Mouse (Mus musculus) E14TG2a.4 (cell line): ENCODE measurements around the gene Tbc1d22a.

Experiments
- H3K27me3 ChIP-seq: 2 replicates; pipeline ENCODE4 v1.6.1; 2014; ENCODE audit warnings: low read length, control low read depth; ENCODE audit not compliant: insufficient read depth
- H3K36me3 ChIP-seq: 2 replicates; pipeline ENCODE4 v1.6.1; 2014; ENCODE audit warnings: low read length, control low read depth; ENCODE audit not compliant: insufficient read depth
- H3K4me1 ChIP-seq: replicated peaks from 2 replicates; pipeline ENCODE4 v1.6.1; 2014; ENCODE audit warnings: low read depth, low read length, control low read depth
- H3K4me3 ChIP-seq: replicated peaks from 2 replicates; pipeline ENCODE4 v1.5.1; 2014; ENCODE audit warnings: mild to moderate bottlenecking, low read length
- H3K9me3 ChIP-seq: 2 replicates; pipeline ENCODE4 v1.6.1; 2014; ENCODE audit warnings: low read length, control low read depth
- CTCF ChIP-seq: conservative IDR thresholded peaks from 2 replicates; pipeline ENCODE4 v1.5.1; 2014; ENCODE audit warnings: low read length
- NANOG ChIP-seq: IDR thresholded peaks from 2 replicates; pipeline ENCODE4 v1.6.1; 2014; ENCODE audit warnings: borderline replicate concordance, low read length, mixed read lengths
- POU5F1 ChIP-seq: IDR thresholded peaks from 2 replicates; pipeline ENCODE4 v1.6.1; 2014; ENCODE audit warnings: low read length, borderline replicate concordance

The Tbc1d22a gene

DNA sequence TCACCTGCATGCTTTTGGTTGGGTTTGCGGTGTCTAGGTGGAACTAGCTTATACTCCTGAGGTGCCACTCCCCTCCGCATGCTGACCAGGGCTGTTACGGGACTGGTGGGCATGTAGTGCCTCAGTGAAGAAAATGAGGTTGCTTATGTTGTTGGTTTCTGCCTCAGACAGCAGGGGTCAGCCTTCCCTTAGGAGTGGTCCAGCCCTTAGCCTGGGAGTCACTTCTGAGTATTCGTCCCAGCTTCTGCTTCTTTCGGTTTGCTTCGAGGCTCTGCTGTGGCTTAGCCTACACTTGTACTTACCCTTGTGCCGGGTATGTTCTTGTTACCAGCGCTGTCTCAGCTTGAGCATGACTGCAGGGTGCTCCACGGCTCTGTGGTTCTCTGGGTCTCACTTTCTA is 36.0 kb downstream of the Tbc1d22a start:
- no peaks in the 10 kb centered on the region for H3K9me3 ChIP-seq
- TF ChIP-seq NANOG (no peak), CTCF (no peak; the same call in 1 of the 2 replicates), POU5F1 (no peak)
- 0 out of 2 replicates have a peak, but pooled peaks cover 2% of the 10 kb centered on the region for H3K4me1 ChIP-seq
- no peak overlapping the region for H3K4me3 ChIP-seq
- H3K36me3 ChIP-seq, result peaks cover 18% of the 10 kb centered on the region
- H3K27me3 ChIP-seq, result no peaks in the 10 kb centered on the region

DNA sequence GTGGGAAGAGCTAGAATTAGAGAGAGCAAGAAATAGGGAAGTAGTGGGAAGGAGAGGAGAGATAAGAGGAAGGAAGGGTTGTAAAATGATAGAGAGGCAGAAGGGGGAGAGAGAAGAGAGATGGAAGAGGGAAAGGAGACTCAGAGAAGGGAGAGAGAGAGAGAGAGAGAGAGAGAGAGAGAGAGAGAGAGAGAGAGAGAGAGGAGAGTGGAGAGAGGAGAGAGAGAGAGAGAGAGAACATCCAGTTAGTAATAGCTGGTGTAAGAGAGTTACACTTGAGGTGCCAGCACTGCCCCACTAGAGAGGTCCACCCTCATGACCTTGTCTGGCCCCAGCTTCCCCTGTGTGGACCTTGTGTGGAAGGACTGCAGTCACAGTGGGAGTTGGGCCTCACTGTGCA is 37.9 kb downstream of the Tbc1d22a start:
- no peak for TF ChIP-seq POU5F1
- TF ChIP-seq CTCF, result no peak
- TF ChIP-seq NANOG, result no peak
- H3K27me3 ChIP-seq, result no peaks in the 10 kb centered on the region
- no peaks in the 10 kb centered on the region for H3K9me3 ChIP-seq
- 0 out of 2 replicates have a peak, but pooled peaks cover 4% of the 10 kb centered on the region for H3K4me1 ChIP-seq
- no peak overlapping the region for H3K4me3 ChIP-seq
- peaks cover 4% of the 10 kb centered on the region; the same call in 1 of the 2 replicates for H3K36me3 ChIP-seq

DNA sequence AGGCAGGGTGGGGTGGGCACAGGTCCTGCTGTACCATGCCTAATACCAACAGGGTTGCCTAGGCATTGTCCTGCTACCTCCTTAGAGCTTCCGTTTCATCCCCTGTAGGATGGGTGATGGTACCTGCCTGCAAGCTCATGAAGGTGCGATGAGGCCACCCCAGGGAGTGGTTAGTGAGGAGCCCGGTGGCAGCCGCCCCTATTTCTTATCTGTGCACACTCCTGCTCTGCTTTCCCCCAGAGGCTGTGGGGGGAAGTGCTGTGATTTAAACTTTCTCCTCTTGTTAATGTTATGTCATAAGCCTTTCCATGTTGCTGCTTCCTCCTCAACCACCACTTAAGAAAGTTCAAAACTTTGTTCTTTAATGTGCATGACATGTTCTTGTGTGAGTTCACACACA is 38.4 kb downstream of the Tbc1d22a start:
- TF ChIP-seq NANOG (no peak), CTCF (no peak), POU5F1 (no peak)
- H3K9me3 ChIP-seq, result no peaks in the 10 kb centered on the region
- H3K4me1 ChIP-seq, result 0 out of 2 replicates have a peak, but pooled peaks cover 4% of the 10 kb centered on the region
- H3K4me3 ChIP-seq, result no peak overlapping the region
- H3K27me3 ChIP-seq, result no peaks in the 10 kb centered on the region
- H3K36me3 ChIP-seq, result peaks cover 4% of the 10 kb centered on the region; the same call in 1 of the 2 replicates

DNA sequence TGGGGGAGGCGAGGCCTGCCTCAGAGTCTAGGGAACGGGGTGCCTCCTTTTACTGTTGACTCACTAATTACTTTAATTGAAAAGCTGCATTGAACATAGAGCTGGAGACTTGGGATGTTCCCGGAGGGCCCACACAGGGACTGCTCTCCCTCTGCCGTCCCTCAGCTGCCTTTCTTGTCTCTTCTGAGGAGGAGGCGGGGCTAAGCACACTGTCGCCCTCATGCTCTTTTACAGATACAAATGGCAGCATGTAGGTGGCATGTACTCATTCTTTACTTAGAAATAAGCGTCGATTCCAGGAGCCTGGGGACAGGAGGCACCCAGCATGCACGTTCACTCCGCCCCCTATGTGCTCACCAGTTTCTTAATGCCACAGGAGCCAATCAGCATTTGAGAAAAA is 39.2 kb downstream of the Tbc1d22a start:
- no peak for TF ChIP-seq NANOG
- no peak for TF ChIP-seq CTCF
- TF ChIP-seq POU5F1, result no peak
- no peak overlapping the region for H3K4me3 ChIP-seq
- H3K27me3 ChIP-seq, result no peaks in the 10 kb centered on the region
- H3K9me3 ChIP-seq, result no peaks in the 10 kb centered on the region
- 0 out of 2 replicates have a peak, but pooled peaks cover 4% of the 10 kb centered on the region for H3K4me1 ChIP-seq
- peaks cover 4% of the 10 kb centered on the region; the same call in 1 of the 2 replicates for H3K36me3 ChIP-seq

DNA sequence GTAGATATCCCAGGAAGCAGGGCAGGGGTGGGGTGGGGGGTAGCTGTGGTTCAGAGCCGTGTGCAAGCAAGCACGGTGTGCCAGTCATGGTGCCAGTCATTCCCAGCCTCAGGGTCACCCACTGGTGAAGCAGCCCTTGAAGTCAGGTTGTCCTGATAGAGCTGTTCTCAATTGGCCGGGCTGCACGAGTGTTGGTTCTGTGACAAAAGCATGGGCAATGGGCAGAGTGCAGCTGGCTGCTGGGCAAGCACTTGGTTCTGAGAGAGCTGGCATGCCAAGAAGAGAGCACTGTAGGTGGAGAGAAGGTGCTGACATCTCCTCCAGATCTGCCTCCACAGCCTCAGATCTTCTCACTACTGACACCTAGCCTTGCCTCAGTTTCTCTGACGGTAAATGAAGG is 41.9 kb downstream of the Tbc1d22a start:
- H3K4me3 ChIP-seq, result no peak overlapping the region
- H3K9me3 ChIP-seq, result no peaks in the 10 kb centered on the region
- TF ChIP-seq POU5F1 (no peak), NANOG (no peak), CTCF (no peak)
- no peaks in the 10 kb centered on the region for H3K27me3 ChIP-seq
- no peaks in the 10 kb centered on the region; the same call in 1 of the 2 replicates for H3K36me3 ChIP-seq
- 0 out of 2 replicates have a peak, but pooled peaks cover 4% of the 10 kb centered on the region for H3K4me1 ChIP-seq

DNA sequence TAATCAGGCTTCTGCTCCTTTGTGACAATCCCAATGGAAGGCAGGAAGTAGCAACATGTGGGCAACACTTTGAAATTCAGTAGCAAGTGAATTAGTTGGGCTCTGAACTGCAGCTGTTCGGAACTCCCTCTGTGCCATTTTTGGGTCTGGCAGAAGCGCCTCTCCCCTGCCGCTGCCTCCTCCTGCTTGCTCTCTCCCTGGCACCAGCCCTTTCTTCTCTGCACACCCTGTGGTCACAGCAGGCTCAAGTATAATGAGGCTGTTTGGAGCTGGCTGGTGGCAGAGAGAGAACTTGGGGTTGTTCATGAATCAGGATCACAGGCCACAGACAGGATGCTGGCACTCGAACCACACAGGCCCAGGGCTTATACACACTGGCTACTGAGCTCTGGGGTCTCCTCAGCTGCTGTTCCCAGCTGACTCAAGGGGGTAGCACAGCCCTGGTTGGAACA is 42.5 kb downstream of the Tbc1d22a start:
- Histone ChIP-seq H3K36me3 (no peaks in the 10 kb centered on the region; the same call in 1 of the 2 replicates), H3K4me3 (no peak overlapping the region), H3K9me3 (no peaks in the 10 kb centered on the region), H3K4me1 (0 out of 2 replicates have a peak, but pooled peaks cover 4% of the 10 kb centered on the region), H3K27me3 (no peaks in the 10 kb centered on the region)
- TF ChIP-seq NANOG, result no peak
- no peak for TF ChIP-seq POU5F1
- no peak for TF ChIP-seq CTCF

DNA sequence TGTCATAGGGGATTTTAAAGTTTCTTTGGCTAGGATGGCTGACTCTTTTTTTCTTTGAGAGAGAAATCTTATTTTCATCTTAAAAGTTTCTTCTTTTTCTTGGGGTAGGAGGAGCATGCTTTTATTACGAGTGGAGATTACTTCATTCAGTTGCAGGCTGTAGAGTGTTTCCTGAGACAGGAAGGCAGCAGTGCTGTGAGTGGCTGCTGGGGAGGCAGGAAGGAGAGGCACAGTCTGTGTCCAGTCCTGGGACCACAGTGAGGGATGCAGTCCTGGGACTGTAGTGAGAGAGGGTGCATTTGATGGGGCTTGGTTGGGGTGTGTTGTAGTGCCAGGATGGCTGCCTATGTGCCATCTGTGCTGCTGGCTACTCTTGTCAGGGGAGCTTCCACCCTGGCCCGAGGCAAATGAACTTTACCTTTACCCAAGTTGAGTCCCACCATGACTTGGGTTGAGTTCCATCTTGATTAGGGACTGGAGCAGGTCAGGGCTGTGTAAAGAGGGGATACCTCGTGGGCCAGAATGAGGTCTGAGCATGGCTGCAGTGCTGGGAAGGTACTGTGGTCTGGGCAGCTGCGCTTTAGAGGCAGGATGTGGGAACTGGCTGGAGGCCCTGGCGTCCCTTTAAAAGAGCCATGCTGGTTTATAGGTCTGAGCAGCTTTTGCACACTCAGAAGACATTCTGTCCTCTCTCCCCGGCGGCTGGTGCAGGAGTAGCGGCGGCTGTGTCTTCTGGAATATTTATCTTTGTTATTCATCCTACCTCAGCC is 43.8 kb downstream of the Tbc1d22a start:
- H3K27me3 ChIP-seq, result no peaks in the 10 kb centered on the region
- no peak overlapping the region for H3K4me3 ChIP-seq
- no peaks in the 10 kb centered on the region for H3K9me3 ChIP-seq
- H3K4me1 ChIP-seq, result 0 out of 2 replicates have a peak, but pooled peaks cover 4% of the 10 kb centered on the region
- peaks cover under 1% of the 10 kb centered on the region; the same call in 1 of the 2 replicates for H3K36me3 ChIP-seq
- no peak for TF ChIP-seq POU5F1
- TF ChIP-seq NANOG, result no peak
- TF ChIP-seq CTCF, result no peak

DNA sequence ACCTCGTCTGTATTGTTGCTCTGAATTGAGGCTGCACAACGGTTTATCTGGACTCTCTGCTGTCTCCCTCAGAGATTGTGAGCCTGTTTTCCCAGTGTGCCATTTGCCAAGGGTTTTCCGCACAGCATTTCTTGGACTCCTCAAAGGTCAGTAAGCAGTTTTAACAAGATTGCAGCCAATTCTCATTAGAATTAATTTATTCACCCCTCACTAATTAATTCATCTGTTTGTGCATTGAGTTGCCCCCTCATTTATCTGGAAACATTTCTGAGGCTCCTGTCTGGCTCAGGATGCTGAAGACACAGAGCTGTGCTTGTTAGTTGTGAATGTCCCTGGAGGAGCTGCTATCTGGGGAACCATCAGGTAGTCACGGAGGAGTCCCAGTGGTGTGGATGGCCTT is 45.0 kb downstream of the Tbc1d22a start:
- Histone ChIP-seq H3K9me3 (no peaks in the 10 kb centered on the region), H3K36me3 (peaks cover 2% of the 10 kb centered on the region; the same call in 1 of the 2 replicates), H3K4me3 (no peak overlapping the region), H3K4me1 (0 out of 2 replicates have a peak, but pooled peaks cover 4% of the 10 kb centered on the region), H3K27me3 (no peaks in the 10 kb centered on the region)
- TF ChIP-seq POU5F1 (no peak), CTCF (no peak), NANOG (no peak)

DNA sequence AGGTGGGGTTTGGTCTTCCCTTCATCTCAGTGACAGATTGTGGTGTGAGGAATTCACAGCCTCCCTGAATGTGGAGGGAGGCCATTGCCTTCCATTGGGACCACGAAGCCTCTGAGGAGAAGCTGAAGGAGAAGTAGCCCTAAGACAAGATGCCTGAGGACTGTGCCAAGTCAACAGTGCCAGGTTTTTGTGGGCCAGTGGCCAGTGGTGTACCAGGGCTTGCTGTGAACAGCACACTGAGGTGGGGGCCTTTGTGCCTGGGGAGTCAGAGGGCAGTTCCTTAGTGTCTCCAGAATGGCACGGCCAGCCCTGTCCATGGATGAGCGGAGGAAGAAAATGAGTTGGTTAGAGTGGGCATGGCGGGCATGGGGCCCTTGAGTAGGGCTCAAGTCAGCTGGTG is 45.9 kb downstream of the Tbc1d22a start:
- TF ChIP-seq CTCF, result no peak
- no peak for TF ChIP-seq POU5F1
- TF ChIP-seq NANOG, result no peak
- 0 out of 2 replicates have a peak, but pooled peaks cover 3% of the 10 kb centered on the region for H3K4me1 ChIP-seq
- no peaks in the 10 kb centered on the region for H3K27me3 ChIP-seq
- H3K9me3 ChIP-seq, result no peaks in the 10 kb centered on the region
- H3K36me3 ChIP-seq, result peaks cover 2% of the 10 kb centered on the region; the same call in 1 of the 2 replicates
- no peak overlapping the region for H3K4me3 ChIP-seq
